Mouse (Mus musculus): ENCODE data around the gene Nob1. TPM values are rescaled to one million over a fixed set of nuclear protein-coding genes. Genes with fewer than 3 reads are reported as not detected.
A peak's percentile ranks its signal among the peaks of the same experiment; 100 is the strongest.

Gene Nob1
- total RNA-seq, 2 experiments from 2014 or later = 22.6 to 23.1 TPM

DNA sequence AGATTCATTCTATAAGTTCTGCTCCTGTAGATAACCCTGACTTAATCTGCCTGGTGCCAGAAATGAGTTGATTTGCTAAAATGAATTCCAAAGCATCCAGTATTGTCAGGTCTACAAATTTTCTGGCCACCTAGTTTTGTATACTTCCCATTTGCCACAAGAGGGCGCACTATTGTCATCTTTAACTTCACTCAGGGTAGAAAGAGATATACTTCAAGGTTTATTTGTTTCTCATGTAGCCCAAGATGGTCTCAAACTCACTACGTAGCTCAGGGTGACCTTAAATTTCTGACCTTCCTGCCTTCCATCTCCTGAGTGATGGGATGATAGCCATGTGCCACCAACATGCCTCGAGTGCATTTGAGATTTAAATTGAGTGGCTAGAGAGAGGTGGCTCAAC lies 38.2 kb downstream of the Nob1 start:
- peak in 1 of 2 experiments; percentile 49 for DNase-seq

DNA sequence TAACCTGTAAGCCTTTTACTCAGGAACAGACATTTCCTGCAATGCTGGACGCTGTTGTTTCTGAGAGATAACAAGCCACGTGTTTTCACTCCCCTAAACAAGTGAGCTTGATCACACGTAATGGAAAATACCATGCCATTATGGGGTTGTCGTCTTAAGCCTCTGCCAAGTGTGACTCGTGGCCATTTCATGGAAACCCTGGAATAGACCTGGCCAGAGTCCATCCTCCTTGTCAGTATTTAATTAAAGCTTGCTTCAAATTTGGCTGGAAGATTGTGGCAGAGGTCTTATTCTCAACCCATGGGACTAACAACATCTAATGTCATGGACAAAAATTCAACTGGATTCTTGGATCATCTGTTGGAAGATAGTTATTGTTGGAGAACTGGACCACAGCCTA lies 38.7 kb downstream of the Nob1 start:
- peak; percentile 84 to 86 for DNase-seq

DNA sequence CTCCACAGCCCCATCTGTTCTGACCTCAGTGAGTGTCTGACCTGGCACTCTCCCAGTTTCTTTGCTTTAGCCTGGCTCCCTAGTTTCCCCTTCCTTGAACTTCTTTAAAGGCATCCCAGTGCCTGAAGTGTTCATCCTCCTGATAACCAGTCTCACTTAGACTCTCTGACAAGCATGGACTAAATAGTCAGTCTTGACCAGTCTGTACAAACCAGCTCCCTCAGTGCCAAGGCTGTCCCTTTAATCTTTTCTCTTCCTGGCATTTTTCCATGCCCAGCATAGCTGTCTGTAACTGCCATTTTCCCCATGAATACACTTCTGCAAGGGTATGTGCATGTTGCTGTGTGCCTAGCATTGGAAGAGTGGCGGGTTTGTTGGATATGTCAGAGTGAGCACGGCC lies 39.8 kb downstream of the Nob1 start:
- DNase-seq = no peak

DNA sequence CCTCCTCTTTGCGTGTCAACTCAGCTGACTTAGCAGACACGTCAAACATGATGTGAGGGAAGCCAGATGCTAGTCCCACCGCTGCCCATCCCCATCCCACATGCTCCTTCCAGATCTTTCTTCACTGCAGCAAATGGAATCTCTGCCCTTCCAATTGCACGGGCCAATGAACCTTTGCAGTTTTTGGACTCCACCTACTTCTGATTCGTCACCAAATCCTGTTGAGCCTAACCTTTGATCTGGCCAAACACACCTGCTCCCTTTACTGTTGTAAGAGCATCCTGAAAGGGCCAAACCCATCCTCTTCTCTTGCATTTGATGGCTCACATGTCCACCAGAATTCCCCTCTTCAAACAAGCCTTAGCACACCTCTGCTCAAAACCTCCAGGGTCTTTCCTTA lies 40.2 kb downstream of the Nob1 start:
- no peak for DNase-seq

DNA sequence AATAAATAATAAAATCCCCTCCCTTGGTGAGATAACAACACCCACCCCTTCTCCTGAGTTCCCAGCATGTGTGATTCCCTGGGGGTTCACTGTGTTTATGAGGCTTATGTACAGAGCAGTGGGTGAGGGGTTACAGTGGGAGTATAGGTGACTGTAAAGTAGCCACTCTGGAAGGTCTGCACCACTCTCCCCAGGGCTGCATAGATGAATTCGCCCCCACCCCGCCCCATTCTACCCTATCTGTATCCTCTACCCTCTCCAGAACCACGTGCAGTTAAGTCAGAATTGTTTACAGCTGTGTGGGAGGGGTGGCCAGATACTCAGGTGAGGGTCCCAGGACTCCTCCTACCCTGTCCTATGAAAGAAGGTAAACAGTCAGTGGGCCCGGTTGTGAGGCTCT lies 42.0 kb downstream of the Nob1 start:
- DNase-seq = no peak

DNA sequence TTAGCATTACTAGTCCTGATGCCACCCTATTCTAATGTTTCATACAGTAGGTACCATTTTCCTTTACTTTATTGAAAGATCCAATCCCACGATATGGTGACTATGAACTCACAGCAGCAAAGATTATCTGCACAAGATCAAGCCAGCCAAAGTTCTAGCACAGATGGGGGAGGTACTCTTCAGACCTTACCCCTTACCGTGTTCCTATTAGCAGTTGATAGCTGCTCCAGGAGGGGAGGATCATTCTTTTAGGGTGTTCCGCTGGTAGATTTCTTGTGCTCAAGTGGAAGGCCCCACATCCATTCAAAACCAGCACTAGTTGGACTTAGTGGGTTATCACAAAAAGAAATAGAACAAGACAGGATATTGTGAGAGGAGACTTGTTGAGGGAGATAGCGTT lies 43.2 kb downstream of the Nob1 start:
- no peak for DNase-seq

DNA sequence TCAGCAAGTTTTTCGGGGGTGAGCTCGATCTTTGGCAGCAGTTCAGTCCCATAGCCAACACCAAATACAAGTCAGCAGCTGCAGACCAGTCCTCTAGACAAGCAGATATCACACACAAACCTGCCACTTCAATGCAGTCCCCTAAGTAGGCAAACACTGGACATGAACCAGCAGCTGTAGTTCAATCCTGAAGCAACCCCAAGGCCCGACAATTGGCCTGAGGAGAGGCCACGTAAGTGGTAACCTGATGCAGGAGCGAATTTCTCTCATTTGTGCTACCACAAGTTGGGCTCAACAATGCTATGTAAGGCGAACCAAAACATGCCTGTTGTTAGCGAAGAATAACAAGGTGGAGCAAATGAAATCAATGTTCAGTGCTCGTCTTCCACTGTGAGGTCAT lies 44.1 kb downstream of the Nob1 start:
- DNase-seq = no peak

DNA sequence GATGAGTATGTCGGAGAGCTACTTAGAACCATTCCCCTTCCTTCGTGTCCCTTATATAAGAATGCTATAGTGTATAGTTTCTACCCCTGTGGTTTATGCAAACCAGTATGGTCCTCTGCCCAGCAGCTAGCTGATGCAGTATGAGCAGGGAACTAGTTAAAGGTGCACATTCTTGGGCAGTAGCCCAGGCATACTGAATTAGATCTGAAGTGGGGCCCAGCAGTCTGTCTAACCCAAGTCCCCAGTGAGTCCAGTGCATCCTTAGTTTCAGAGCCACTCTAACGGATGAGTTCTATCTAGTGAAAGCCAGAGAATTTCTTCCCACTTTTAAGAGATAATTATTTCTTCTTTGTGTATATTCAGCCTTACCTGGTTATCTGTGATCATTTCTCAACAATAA lies 47.5 kb downstream of the Nob1 start:
- DNase-seq = peak in 1 of 2 experiments; percentile 32

DNA sequence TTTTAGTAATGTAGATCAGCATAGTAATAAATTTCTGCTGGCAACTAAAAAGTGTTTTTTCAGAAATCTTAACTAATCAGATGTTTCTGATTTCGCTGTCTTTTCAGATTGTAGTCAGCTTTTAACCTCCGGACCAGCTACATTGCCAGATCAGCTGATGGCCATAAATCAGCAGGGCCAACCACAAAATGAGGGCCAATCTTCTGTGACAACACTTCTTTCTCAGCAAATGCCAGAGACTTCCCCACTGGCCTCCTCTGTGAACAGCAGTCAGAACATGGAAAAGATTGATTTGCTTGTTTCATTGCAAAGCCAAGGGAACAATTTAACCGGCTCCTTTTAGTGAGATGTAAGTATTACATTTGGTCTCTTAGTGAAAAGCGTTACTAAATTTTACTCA lies 54.5 kb downstream of the Nob1 start:
- DNase-seq = no peak

Other genes with a start within 250 kb of the Nob1 start
- gene Nfat5, start 131.6 kb downstream of the Nob1 start, total RNA-seq (2021) = 10 to 100 TPM; 18.4 to 23.1 TPM
- gene Nqo1, start 21.8 kb downstream of the Nob1 start, total RNA-seq (2021) = 10 to 100 TPM; 45.5 to 61.4 TPM
- 10 to 100 TPM; 22.5 to 25.8 TPM for gene Wwp2, start 11.3 kb upstream of the Nob1 start, total RNA-seq (2021)
- gene Psmd7, start 163.4 kb upstream of the Nob1 start, total RNA-seq (2021) = 100 to 1,000 TPM in 1 of 2 experiments, 10 to 100 TPM in 1; 99.4 to 103 TPM

Data from heart, adult 18-20 months (tissue).